Mouse (Mus musculus) spleen, embryonic (tissue): ENCODE results near the gene Srsf5.

Experiments
- CTCF ChIA-PET: fragments of 350-600 bp; sonication (Branson Sonifier 250); formaldehyde crosslinking; loops from one replicate; lab custom pipeline; 2022; lab: Charles Lee

Gene Srsf5

GRCm38 (mm10) chr12:80993773-80994172 lies 48.5 kb downstream of the Srsf5 start:
- CTCF ChIA-PET = no interaction called here

GRCm38 (mm10) chr12:80995326-80995725 lies 50.0 kb downstream of the Srsf5 start:
- CTCF ChIA-PET = no interaction called here

GRCm38 (mm10) chr12:80997652-80998051 lies 52.3 kb downstream of the Srsf5 start:
- CTCF ChIA-PET = interaction anchor here (0.6 kb wide), 1 partner anchor 160 kb away, joined by 8 read pairs; no protein-coding TSS in a partner anchor

GRCm38 (mm10) chr12:80998528-80999221 lies 53.4 kb downstream of the Srsf5 start:
- CTCF ChIA-PET = no interaction called here
